Mouse (Mus musculus): ENCODE measurements around the gene Tas2r135. TPM values are rescaled to one million over a fixed set of nuclear protein-coding genes. Genes with fewer than 3 reads are reported as not detected.

The Tas2r135 gene
- total RNA-seq (2021): not detected
- long read RNA-seq, experiment 1: 0 reads
- long read RNA-seq, experiment 2: 0 reads

DNA sequence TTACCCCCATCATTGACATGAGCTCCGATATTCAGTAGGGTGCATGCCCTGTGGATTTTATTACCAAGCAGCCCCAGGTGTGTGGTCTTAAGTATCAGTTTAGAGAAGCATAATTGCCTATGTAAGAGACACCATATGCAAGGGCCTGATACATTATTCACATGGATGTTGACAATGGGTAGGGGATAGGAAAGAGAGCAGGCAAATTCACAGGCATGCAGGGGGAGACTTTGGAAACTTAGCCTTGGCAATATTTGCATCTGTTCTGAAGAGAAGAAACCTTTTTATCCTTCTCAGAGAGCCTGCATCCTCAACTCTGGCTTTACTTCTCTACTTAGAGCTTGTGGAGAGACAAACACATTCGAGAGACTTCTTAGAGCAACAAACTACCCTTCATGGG, at the start of gene Tas2r135:
TSS of gene Tas2r135 (plus strand) at position 301 of the 400 bp plus-strand sequence.
- DNase-seq: no peak

DNA sequence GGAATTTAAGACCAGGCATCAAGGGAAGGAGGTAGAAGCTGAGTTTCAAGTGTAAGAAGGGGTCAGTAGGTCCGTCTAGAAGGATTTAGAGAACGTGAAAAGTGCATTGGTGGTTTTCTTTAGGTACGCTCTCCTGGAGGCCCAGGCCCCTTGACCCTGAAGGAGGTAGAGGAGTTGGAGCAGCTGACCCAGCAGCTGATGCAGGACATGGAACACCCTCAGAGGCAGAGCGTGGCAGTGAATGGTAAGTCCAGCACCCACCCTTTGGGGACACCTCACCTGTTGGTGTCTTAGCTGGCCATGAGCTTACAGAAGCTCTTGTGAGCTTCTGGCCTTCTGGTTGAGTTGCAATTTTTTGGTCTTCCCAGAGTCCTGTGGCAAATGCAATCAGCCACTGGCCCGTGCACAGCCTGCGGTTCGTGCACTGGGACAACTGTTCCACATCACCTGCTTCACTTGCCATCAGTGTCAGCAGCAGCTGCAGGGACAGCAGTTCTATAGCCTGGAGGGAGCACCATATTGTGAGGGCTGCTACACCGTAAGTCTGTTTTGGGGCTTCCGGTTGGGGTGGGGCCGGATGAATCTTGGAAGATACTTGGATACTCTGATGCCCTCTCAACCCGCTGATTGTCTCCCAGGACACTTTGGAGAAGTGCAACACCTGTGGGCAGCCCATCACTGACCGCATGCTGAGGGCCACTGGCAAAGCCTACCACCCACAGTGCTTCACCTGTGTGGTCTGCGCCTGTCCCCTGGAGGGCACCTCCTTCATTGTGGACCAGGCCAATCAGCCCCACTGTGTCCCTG, 49.2 kb upstream of the Tas2r135 start:
- DNase-seq: no peak

DNA sequence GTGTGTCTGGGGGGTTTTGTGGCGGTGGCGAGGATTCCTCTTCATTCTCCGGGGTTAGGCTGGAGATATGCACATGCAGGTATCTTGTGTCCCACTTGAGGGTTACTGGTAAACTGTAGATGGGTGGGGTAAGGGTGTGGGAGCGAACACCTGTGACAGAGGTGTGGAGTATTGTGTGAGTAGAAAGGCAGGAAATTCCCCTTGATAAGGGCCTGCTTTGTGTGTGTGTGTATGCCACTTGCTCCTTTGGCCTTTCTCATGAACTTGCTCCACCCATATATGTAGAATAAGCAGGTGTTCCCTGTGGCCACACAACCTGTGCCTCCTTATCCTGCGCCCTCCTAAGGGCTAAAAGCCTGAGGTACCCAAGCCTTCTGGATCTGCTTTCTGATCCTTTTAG, 48.3 kb upstream of the Tas2r135 start:
- no peak for DNase-seq

DNA sequence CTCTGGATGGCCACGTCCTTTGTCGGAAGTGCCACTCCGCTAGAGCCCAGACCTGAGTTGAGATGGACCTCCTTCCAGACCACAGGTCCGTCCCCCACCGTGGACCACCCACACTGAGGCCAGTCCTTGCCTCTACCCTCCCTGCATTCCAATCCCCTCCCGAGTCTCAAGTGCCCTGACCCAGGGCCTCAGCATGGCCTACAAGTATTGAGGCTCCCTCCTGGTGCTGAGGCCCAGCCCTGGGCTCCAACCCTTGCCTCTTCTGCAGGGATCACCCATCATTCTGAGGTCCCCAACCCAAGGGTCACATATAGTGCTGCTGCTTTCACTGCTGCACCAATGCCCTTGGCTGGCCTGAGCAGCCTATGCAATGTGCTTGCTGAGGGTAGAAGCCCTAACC, 47.3 kb upstream of the Tas2r135 start:
- DNase-seq: no peak

DNA sequence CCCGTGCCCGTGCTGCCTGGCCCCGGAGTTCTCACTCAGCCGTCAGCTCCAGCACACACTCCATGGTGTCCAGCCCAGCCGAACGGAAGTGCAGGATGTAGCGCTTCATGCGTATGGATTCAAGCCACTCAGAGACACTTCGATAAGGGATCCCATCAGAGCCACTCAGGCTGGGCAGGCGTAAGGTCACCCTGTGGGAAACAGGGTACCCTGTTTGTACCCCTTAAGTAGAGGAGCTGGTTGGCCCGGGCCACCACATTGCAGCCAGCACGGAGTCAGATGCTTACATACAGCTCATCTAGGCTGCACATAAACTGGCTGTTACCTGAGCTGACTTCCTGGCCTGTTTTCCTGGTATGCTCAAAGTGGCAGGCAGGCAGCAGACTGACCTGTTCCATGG, 46.3 kb upstream of the Tas2r135 start:
- DNase-seq: no peak

DNA sequence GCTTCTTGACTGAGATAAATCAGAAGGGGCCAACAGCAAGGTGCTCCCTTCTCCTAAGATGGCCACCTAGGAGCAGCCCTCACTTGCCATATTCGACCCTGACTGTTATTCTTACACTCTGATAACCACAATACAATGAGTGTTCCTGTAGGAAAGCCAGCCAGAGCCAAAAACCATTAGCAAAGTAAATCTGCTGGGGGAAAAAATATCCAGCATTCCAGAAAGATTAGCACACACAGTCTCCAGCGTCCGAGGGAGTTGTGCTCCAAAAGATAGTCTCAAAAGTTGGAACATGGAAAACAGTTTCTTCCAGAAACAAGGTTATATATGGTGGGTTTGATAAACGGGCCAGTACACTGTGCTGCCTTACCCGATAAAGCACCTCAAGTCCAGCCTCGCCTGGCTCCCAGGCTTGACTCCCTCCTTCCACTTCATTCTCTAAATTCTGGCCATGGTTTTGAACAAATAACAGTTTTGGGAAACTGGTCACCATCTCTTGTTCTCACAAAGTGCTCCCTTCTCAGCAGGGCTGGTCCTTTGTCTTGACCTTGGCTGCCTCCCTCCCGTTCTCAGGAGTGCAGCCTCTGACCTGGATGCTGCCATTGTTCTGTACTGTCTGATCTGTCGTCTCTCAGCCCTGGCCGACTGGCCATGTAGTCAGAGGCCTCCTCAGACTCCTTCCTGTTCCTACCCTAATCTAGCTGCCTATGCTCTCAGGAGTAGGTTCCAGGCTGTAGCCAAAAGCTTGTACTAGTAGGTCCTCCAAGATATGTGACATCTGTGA, 45.7 kb upstream of the Tas2r135 start:
- DNase-seq: no peak

DNA sequence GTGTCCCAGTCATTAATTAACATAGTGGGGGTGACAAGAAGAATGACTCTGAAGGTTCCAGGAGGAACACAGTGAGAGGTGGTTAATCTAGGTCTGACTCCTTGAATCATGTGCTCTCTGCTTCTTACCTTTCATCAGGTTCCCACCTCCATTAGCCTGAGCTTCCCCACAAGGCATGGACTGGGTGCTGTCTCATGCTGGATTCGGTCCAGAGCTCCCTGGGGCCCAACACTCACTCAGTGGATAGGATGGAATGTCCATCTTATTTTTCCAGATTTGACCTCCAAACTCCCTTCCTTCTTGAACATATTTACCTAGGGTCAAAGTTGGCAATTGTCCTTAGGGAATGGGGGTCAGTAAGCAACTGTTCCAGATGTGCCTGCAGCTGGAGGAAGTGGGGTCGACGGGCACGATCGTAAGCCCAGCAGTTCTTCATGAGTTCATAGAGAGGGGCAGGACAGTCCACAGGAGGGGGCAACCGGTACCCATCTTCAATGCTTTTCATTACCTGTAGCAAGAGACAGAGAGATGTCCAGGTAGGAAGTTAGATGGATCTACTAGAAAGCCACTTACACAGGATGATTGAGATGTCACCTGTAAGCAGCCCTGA, 44.9 kb upstream of the Tas2r135 start:
- no peak for DNase-seq

DNA sequence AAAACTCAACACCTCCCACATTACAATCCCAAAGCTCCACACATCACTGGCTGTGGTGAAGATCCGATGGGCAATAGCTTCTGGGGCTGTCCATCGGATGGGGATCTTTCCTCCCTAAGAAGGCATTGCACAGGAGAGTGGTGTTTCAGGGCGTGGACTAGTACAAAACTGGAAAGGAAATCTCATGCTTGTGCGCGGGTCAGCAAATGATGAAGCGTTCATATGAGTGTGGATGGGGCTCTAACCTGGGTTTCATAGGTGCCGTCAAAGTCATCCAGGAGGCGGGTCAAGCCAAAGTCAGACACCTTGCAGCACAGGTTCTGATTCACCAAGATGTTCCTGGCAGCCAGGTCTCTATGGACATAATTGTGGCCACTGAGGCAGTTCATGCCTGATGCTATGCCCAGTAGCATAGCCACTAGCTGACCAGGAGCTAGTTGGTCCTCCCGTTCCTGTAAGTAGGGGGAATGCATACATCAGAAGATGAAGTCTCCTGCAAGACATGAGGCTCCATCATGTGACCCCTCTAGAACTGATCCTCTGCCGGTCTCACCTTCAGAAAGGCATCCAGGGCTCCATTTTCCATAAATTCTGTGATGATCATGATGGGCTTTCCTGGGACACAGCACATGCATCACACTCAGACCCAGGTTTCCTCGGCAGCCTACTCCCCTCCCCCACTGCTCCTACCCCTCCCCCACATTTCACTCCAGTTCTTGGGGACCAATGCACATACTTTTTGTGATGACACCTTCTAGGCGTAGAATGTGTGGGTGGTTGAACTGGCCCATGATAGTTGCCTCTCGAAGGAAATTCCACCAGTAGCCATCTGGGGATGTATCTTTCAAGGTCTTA, 44.0 kb upstream of the Tas2r135 start:
- DNase-seq: no peak

DNA sequence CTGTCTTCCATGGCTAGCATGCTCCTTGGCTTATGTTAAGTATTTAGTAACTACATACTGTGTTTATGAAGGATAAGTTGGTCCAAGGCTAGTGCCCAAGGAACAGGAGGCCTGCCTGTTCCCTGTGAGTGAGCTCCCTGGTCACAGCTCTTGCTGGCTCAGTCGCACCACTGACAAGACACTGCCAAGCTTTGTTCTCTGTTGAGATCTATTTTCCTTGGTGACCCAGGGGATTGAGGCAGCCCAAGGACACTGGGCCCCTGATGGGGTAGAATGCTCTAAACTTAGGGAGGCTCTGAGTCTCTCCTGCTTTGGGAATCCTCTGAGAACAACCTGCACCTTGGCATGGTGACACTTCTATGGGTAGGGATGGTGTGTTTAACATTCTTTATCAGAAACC, 43.2 kb upstream of the Tas2r135 start:
- DNase-seq: no peak

DNA sequence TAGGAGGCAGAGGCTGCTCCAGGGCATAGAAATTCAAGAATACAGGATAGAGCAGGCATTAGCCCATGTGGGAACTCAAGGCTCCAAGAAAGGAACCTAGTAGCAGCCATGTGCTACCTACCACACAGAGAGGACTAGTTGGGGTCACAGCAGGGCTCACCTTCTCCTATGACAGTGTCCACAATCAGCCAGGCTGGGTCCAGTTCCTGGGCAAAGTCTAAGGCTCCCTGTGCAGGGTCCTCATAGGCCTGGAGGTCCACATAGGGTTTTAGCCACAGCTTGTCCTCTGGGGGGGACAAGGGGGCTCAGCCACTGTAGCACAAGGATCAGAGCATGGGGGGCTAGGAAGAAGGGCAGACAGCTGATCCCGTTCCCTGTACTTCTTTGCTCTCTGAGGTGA, 42.7 kb upstream of the Tas2r135 start:
- DNase-seq: no peak

DNA sequence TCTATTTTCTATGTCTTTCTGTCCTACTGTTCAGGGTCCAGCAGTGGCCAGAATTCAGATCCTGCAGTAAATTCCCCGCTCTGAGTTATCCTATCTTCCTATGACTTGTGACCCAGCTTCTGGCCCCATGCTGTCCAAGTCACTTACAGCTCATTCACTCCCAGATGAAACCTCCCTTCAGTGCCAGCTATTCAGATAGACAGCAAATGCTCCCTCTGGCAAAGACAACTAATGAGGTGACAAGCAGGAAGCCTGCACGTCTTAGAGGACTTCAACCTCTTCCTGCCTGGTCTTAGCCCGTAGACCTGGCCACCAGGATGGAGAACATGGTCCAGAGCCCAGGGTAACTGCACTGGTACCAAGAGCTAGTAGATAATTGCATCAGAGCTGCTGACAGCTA, 42.3 kb upstream of the Tas2r135 start:
- no peak for DNase-seq

DNA sequence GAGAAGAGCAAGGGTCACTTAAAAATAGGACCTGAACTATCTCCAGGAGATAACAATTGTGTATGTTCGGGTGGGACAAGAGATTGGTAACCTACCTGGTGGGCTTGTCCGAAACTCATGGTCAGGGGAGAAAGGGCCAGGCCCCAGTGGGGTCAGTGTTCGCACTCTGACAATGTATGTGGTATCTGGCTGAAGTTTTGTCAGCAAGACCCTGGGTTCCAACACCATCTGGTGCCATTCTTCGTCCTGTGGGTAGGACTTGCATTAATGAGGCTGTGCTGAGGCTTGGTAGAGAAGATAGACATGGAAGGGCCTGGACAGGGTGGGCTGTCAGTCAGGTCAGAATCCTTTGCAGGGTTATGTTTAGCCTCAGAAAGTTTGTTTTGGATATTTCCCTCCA, 41.2 kb upstream of the Tas2r135 start:
- DNase-seq: no peak

DNA sequence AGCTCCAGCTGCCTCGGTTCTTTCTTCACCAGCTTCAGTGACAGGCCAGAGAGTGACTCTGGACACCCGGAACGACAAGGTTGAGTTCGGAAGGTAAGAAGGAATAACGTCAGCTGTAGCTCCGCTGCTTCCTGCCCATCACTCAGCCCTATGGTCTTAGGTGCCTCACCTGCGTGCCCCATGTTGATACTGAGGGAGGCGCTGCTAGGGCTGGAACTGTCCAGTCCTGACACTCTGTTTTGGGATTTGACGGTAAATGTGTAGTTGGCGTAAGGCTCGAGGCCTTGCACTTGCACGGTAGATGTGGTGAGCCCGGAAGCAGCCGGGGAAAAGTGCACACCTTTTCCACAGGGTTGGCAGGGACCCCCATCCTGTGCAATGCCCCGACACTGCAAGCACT, 40.6 kb upstream of the Tas2r135 start:
- DNase-seq: no peak

DNA sequence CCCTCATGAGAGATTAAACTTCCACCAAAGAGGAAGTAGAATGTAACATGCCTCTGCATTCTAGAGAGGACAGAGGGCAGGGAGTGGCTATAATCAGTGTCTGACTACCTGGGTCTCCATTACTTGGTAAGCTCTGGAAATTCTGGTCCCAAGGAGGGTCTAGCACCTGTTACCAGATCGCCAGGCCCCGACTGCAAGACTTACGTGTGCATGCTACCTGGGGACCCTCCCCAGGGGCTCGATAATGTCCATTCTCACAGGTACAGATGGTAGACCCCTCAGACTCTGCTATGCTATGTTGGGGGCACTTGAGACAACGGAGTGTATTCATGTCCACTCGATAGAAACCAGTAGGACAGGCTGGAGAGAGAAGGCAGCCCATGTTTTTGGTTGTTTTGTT, 40.0 kb upstream of the Tas2r135 start:
- no peak for DNase-seq

DNA sequence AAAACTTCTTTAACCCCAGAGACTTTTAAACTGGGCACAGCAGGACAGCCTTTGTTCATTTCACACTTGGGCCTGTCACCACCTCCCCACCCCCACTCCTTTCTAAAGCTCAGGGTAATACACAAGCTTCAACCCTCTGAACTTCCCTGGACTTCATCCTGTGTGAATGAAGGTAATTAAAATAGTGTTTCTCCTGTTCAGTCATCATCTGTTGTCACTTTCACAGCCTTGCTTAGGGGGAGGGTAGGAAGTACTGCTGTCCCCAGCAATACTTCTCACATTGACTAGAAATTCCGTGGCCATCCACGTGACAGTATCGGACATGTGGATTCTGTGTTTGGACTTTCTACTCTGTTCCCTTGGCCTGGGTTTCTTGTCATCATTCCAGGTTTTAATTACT, 35.4 kb upstream of the Tas2r135 start:
- no peak for DNase-seq

DNA sequence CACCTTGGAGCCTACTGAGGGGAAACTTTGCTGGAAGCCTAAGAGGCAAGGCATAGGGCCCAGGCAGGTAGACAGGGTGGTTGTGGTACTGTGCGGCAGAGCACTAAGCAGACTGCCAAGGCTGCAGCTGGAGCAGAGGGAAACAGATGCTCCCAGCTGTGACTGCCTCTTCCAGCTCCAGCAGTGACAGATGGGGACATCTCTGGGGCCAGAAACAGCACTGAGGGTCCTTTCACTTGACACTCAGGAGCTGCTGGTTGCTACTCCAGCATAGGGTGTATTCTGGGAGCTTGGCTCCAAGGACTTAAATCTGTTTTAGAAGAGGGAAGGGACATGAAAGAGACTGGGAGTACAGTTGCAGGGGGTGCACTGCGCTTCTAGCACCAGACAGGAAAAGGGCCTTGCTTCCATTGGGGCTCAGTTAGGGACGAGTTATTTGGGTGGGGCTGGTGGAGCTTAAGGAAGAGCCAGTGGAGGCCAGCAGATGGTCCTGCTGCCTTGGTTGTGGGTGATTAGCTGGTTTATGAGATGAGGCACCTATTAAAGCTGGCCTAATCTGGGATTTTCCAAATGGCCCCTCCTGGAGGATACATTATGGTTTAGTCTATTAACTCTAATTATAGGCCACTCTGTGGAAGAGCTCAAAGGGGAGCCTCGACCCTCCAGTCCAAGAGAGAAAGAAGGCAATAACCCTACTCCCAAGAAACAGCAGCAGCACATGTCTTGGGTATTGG, 34.4 kb upstream of the Tas2r135 start:
- no peak for DNase-seq

DNA sequence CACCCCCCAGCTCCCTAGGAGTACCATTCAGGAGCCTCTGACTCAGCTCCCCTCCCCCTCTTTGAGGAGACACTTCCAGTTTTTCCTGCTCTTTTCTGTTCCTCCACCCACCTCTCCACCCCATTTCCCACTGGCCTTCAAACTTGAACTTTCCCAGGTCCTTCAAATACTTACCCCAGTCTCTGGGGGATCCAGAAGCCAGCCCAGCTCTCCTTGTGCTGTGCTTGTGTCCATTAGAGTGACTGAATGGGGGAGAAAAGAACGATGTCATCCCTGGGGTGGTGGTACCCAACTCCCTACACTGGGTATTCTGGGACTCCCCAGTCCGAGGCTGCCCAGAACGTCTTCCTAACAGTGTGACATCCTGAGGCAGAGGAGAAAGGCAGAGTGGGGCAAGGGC, 33.2 kb upstream of the Tas2r135 start:
- no peak for DNase-seq

DNA sequence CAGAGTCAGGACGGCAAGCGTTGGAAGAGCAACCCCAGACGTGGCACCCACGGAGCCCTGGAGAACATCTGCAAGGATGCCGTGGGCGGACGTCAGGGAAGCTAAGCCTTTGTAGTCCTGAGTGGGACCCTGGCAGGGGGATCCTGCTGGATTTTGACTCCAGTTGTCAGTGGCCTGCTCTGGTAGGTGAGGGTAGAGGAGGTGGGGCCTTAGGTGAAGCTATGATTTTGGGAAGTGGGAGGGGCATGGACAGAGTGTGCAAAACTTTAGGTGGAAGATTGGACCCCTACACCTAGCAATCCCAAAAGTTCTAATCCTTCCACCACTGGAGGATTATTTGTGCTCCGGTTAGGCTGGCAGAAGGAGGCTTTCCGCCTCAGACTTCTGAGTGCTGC, 32.8 kb upstream of the Tas2r135 start:
- DNase-seq: no peak

DNA sequence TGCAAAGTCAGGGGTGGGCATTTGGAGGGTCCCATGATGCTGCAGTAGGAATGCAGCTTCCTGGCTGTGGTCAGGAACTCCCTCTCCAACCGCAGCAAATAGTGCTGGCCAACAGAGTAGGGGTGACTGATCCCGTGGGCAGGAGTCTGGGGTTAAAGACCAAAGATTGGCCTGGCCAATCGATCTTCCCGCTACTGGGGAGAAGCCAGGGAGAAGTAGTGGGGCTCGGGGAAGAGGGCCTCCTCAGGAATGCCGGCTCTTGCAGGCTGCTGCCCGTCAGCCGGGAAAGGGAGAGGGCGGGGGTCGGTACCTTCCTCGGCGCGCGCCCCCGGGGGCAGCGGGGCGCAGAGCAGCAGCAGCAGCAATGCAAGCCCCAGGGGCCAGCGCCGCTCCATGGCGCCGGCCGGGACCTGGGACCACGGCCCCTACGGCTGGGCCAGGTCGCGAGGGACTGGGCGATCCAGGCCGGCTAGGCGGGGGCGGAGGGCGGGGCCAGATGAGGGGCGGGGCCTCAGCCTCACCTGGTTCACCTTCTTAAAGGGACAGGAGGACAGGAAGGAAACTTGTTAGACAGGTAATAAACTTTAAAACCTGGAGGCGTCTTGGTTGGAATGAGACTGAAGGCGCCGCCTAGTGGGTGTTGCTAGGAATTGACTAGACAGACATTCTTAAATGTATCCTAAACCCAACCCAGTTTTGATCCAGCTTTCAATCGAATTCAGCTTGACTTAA, 32.3 kb upstream of the Tas2r135 start, which contains the start of gene Epha1:
TSS of gene Epha1 (minus strand) at position 453 of the 732 bp plus-strand sequence.
- peak; percentile 18 for DNase-seq

DNA sequence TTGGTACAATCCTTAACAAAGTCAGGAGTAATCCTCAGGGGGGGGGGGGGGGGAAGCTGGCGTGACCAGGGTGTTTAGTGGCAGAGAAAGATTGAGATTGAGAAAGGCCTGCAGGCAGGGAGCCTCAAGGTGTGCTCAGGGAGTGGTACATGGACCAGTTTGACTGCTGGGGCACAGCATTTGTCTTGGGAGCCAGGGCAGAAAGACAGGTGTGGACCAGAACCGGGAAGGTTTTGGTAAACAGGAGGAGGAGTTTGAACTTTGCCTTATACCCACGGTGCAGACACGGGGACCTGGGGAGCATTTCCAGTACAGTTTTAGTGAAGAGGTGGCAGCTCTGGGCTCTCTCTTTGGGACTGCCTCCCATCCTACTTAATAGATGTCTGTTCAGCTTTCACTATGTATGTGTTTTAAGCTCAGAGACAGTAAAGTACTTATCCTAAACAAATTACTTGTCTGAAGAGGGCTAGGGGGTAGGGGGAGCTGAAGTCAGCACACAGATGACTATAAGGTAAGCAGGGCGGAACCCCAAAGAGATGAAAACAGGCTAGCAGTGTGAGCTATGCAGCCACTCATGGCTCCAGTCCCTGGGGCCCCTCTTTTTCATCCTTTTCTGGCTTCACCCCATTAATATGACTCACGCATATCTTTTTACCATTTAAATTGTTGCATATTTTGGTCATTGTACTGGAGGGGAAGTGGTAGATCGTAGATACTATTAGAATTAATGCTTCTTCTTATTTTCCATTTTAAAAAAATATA, 31.4 kb upstream of the Tas2r135 start:
- DNase-seq: no peak
